Mouse (Mus musculus): ENCODE measurements around the gene Olfr1219.

DNA sequence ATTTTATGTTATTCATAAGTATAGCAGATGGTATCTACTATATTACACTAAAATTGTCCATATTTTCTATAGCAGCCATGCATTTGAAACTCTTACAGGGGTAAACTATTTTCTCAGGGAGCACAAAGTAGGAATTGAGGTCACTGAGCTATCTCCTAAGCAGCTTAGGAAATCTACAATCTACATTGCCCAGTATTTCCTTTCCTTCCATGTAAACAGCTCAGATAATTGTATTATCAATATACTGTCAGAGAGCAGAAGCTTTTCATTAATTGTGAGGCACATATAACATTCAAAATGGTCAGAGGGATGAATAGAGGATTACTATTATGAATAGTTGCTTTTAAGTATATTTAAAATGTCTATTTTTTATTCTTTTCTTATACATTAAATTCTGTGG, 1.8 kb downstream of the Olfr1219 start:
- no peak for TF ChIP-seq POLR2A (IDR thresholded peaks at IDR 0.05; ENCODE audit: insufficient read length, low read depth)
- TF ChIP-seq USF1 (IDR thresholded peaks at IDR 0.05; ENCODE audit: low read depth) = no peak
- TF ChIP-seq MAX (IDR thresholded peaks at IDR 0.05; ENCODE audit: low read depth) = no peak
- no peak for TF ChIP-seq MYOD1 (IDR thresholded peaks at IDR 0.05; ENCODE audit: control insufficient read depth in 1 of 3, insufficient read length in 2 of 3, low read depth in 2 of 3)
- TF ChIP-seq TCF3 (IDR thresholded peaks at IDR 0.05; ENCODE audit: insufficient read length, low read depth) = no peak

All from myocyte (in vitro differentiated cells).